Mouse (Mus musculus) stomach, embryonic 16.5 days (tissue): Measurements from ENCODE around the gene Rps4x. TPM values are rescaled to one million over a fixed set of nuclear protein-coding genes. Genes with fewer than 3 reads are reported as not detected.

Experiments
- ATAC-seq: fragments of 200-750 bp; cut with Nextera tagmentation; 2 replicates; pipeline ENCODE4 v1.8.0; 2017; ENCODE audit warnings: moderate number of reproducible peaks, moderate TSS enrichment; ENCODE audit not compliant: insufficient read depth, low FRiP score
- H3K27ac ChIP-seq: fragments of 300-500 bp; sonication (generic); 2 replicates; pipeline ENCODE4 v1.5.1; 2014; ENCODE audit warnings: low read length
- H3K27me3 ChIP-seq: fragments of 300-500 bp; sonication (generic); 2 replicates; pipeline ENCODE4 v1.6.1; 2014; ENCODE audit warnings: low read length, control low read depth, mixed read lengths; ENCODE audit not compliant: control insufficient read depth, insufficient read depth
- H3K36me3 ChIP-seq: fragments of 300-500 bp; sonication (generic); 2 replicates; pipeline ENCODE4 v1.6.1; 2014; ENCODE audit warnings: low read length; ENCODE audit not compliant: control insufficient read depth, insufficient read depth
- H3K4me1 ChIP-seq: fragments of 300-500 bp; sonication (generic); 2 replicates; pipeline ENCODE4 v1.6.1; 2014; ENCODE audit warnings: low read length, control low read depth, mixed read lengths; ENCODE audit not compliant: control insufficient read depth, insufficient read depth
- H3K4me2 ChIP-seq: fragments of 300-500 bp; sonication (generic); 2 replicates; pipeline ENCODE4 v1.6.1; 2014; ENCODE audit warnings: low read depth, low read length, mixed read lengths
- H3K4me3 ChIP-seq: fragments of 300-500 bp; sonication (generic); replicated peaks from 2 replicates; pipeline ENCODE4 v1.5.1; 2014; ENCODE audit warnings: mild to moderate bottlenecking, low read length
- H3K9ac ChIP-seq: fragments of 300-500 bp; sonication (generic); 2 replicates; pipeline ENCODE4 v1.6.1; 2014; ENCODE audit warnings: low read length
- H3K9me3 ChIP-seq: fragments of 300-500 bp; sonication (generic); replicated peaks from 2 replicates; pipeline ENCODE4 v1.6.1; 2016; ENCODE audit warnings: low read length, control low read depth; ENCODE audit not compliant: control insufficient read depth
- WGBS: fragments of 180-500 bp; shearing (Covaris S2); extraction: QIAGEN DNeasy Blood & Tissue Kit; methylation state at CpG from one replicate; pipeline ENCODE4 v1.1.7; 2014; 5-methylcytosine and 5-hydroxymethylcytosine counted together
- polyA plus RNA-seq: library from polyadenylated mRNA; unstranded; fragments of >200 nt; fragmentation: Nextera tagmentation; extraction: Ambion mirVana; gene quantifications from 2 replicates; pipeline ENCODE4 v1.2.1, GENCODE M21; 2015

The Rps4x gene
- polyA plus RNA-seq, 1 experiment from 2014 or later, result 719 TPM

DNA sequence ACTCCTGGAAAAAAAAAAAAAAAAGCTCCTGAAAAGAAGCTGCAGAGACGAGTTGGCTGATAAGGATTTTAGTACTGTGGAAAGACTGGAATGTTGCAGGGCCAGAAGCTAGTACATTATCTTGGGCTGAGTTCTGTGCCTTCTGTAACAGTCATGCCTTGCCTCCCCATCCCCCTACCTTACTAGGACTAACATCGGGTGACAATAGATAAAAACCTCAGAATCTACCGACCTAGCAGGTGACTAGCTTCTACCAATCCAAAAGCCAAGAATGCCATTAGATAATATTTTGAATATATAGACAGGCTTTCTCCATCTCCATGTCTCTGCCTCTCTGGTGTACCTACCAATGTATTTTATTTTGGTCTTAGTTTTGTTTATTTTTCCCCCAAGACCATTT, 18.3 kb downstream of the Rps4x start:
- Histone ChIP-seq H3K27me3 (no peaks in the 10 kb centered on the region), H3K4me1 (no peaks in the 10 kb centered on the region), H3K9ac (no peak overlapping the region), H3K27ac (no peak overlapping the region), H3K4me3 (no peak overlapping the region), H3K36me3 (no peaks in the 10 kb centered on the region), H3K9me3 (no peaks in the 10 kb centered on the region), H3K4me2 (no peak overlapping the region)
- WGBS, result 52% methylated on average over 3 of the region's 3 CpGs
- no peak for ATAC-seq

DNA sequence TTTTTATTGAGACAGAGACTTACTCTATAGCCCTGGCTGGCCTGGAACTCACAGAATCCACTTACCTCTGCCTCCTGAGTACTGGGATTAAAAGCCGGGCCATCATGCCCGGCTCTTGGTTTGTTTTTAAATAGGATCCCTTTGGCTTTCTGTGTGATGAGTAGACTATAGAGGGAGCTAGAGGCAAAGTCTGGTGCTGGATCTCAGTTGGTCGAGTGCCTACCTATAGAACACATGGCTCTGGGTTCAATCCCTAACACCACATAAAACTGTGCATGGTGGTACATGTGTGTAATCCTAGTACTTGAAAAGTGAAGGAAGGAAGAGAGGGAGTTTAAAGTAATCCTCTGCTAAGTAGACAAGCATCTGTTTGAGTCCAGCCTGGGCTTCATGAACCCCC, 19.1 kb downstream of the Rps4x start:
- Histone ChIP-seq H3K4me1 (no peaks in the 10 kb centered on the region), H3K27me3 (no peaks in the 10 kb centered on the region), H3K4me2 (no peak overlapping the region), H3K9me3 (no peaks in the 10 kb centered on the region), H3K4me3 (no peak overlapping the region), H3K27ac (no peak overlapping the region), H3K9ac (no peak overlapping the region), H3K36me3 (no peaks in the 10 kb centered on the region)
- ATAC-seq, result no peak
- WGBS, result 56% methylated on average over 3 of the region's 3 CpGs

DNA sequence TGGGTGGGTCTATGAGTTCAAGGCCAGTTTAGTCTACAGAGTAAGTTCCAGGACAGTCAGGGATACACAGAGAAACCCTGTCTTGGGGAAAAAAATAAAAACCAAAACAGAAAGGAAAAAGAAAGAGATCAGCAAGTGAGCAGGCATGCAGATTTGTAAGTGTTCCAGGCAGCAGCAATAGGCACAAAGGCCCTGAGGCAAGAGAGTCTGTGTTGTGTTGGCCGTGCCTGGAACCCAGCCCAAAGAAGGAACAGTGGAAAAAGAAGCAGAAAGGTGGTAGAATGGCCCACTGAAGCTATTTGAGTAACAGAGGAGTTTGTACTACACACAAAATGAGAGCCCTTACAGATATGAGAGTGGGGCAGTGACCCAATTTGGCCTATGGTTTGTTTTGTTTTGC, 19.5 kb downstream of the Rps4x start:
- Histone ChIP-seq H3K9me3 (no peaks in the 10 kb centered on the region), H3K27ac (no peak overlapping the region), H3K36me3 (no peaks in the 10 kb centered on the region), H3K9ac (no peak overlapping the region), H3K4me1 (no peaks in the 10 kb centered on the region), H3K27me3 (no peaks in the 10 kb centered on the region), H3K4me2 (no peak overlapping the region), H3K4me3 (no peak overlapping the region)
- 50% methylated on average over 1 of the region's 1 CpGs for WGBS
- ATAC-seq, result no peak

DNA sequence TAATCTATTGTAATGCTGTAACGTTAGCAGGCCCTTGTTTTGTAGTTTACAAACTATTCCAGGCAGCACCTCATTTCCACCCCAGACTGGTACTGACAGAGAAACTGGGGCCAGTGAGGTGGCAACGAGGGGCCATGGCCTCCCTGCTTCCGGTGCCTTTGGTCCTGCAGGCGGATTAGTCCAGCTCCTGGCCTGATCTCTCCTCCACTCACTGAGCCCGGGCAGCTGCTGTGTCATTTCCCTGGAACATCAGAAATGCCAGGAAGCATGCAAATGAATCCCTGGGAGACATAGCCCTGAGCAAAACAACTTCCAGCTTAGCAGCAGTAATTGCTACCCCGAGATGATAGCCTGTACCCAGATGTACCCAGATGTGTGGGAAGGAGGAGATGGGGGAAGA, 22.2 kb downstream of the Rps4x start:
- H3K9ac ChIP-seq, result 0 out of 2 replicates have a peak overlapping the region, but pooled peaks have one; percentile 10
- no peak overlapping the region for H3K4me2 ChIP-seq
- no peak overlapping the region for H3K4me3 ChIP-seq
- H3K9me3 ChIP-seq, result no peaks in the 10 kb centered on the region
- no peaks in the 10 kb centered on the region; the same call in 1 of the 2 replicates for H3K27me3 ChIP-seq
- H3K36me3 ChIP-seq, result no peaks in the 10 kb centered on the region
- 47% methylated on average over 6 of the region's 6 CpGs for WGBS
- H3K27ac ChIP-seq, result no peak overlapping the region
- no peak for ATAC-seq
- H3K4me1 ChIP-seq, result no peaks in the 10 kb centered on the region

DNA sequence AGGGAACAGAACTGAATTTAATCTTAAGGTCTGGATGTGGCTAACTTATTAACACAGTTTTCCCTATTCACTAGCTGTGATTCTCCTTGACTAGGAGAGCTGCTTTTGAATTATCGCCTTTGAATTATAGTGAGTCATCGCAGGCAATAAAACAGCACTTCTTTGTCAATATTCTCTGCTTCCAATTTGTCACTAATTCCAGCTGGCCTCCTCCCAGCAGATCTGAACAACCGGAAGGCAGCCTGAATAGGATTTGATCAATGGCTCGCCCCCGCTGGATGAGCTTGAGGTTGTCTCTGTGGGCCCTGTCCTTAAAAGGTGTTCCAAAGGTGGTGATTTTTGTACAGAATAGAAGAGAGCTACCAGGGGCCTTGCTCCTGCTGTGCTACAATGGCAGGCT, 22.7 kb downstream of the Rps4x start:
- Histone ChIP-seq H3K4me1 (no peaks in the 10 kb centered on the region), H3K9ac (0 out of 2 replicates have a peak overlapping the region, but pooled peaks have one; percentile 10), H3K4me3 (no peak overlapping the region), H3K9me3 (no peaks in the 10 kb centered on the region), H3K27ac (no peak overlapping the region), H3K27me3 (no peaks in the 10 kb centered on the region; the same call in 1 of the 2 replicates), H3K4me2 (no peak overlapping the region), H3K36me3 (no peaks in the 10 kb centered on the region)
- WGBS, result 51% methylated on average over 5 of the region's 5 CpGs
- no peak for ATAC-seq

DNA sequence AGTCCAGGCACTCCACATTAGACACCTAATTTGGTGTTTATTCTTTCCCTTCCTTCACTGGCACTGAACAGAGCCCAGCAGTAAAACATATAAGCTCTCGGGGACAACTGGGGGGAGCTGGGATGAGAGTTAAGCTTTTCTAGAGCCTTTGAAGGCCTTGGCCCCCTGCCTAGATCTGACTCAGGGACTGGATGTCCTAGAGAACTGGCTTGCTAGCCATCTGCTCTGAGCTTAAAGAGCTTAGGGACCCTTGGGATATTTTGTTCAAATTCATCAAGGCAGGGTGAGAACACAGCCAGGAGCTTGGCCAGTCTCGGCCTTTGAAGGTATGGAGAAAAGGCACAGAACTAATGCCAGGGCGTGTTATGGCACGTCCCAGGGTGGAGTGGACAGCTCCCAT, 25.7 kb downstream of the Rps4x start:
- no peak for ATAC-seq

DNA sequence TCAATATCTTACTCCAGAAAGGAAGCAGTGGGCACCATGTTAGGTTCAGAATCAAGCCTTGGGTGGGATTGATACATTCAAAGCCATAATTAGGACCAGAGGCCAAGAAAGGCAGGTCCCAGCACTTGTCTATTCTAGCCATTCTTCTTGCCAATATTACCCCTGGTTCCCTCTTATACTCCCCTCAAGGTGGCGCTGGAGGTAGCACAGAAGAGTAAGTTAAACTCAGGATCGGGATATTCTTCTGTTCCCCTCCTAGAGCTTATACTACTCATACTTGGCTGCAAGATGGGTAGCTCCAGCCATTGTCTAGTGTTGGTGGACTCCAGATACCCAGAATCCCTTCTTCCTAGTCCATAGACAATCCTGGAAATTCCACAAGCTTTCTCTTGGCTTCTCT, 26.1 kb downstream of the Rps4x start:
- Histone ChIP-seq H3K27ac (no peak overlapping the region), H3K27me3 (no peaks in the 10 kb centered on the region; the same call in 1 of the 2 replicates), H3K9me3 (no peaks in the 10 kb centered on the region), H3K36me3 (no peaks in the 10 kb centered on the region), H3K4me2 (no peak overlapping the region), H3K4me1 (no peaks in the 10 kb centered on the region), H3K9ac (no peak overlapping the region), H3K4me3 (no peak overlapping the region)
- WGBS, result 26% methylated on average over 2 of the region's 2 CpGs
- no peak for ATAC-seq

More for the DNA sequence above, 25.7 kb downstream of the Rps4x start:
- H3K4me3 ChIP-seq, result no peak overlapping the region
- H3K27ac ChIP-seq, result no peak overlapping the region
- no peaks in the 10 kb centered on the region for H3K9me3 ChIP-seq
- H3K36me3 ChIP-seq, result no peaks in the 10 kb centered on the region
- 78% methylated on average over 4 of the region's 4 CpGs for WGBS
- no peaks in the 10 kb centered on the region; the same call in 1 of the 2 replicates for H3K27me3 ChIP-seq
- H3K4me1 ChIP-seq, result no peaks in the 10 kb centered on the region
- H3K4me2 ChIP-seq, result no peak overlapping the region
- H3K9ac ChIP-seq, result no peak overlapping the region

DNA sequence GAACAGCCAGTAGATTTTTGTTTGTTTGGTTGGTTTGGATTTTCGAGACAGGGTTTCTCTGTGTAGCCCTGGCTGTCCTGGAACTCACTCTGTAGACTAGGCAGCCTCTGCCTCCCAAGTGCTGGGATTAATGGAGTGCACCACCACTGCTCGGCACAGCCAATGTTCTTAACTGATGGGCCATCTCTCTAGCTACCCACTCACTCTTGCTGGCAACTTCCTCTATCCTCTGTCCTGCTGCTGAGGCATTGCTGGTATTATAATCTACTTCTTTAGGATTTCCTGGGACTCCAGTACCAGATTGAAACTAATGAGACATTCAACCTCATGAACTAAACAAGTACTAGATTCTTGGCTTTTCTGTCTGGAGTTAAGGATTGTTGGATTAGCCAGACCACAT, 28.7 kb downstream of the Rps4x start:
- Histone ChIP-seq H3K27ac (no peak overlapping the region), H3K4me2 (no peak overlapping the region), H3K4me1 (no peaks in the 10 kb centered on the region), H3K36me3 (no peaks in the 10 kb centered on the region), H3K4me3 (no peak overlapping the region), H3K9me3 (no peaks in the 10 kb centered on the region), H3K27me3 (no peaks in the 10 kb centered on the region; the same call in 1 of the 2 replicates), H3K9ac (no peak overlapping the region)
- WGBS, result 75% methylated on average over 2 of the region's 2 CpGs
- ATAC-seq, result no peak

DNA sequence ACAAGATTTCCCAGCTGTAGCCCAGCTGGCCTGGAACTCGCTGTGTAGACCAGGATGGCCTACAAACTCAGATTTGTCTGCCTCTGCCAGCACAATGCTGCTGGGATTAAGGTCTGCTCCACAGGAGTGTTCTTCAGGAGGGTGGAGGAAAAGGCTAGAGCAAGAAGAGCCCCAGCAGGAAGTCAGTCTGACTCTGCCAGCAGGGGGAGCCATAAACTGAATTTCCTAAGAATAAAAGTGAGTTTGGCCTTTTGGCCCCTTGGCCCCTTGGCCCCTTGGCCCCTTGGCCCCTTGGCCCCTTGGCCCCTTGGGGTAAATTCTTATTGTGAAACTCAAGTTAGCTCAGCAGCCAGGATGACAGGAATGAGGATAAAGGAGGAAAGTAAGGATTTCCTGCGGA, 29.4 kb downstream of the Rps4x start:
- no peaks in the 10 kb centered on the region for H3K4me1 ChIP-seq
- no peak overlapping the region for H3K9ac ChIP-seq
- H3K9me3 ChIP-seq, result no peaks in the 10 kb centered on the region
- H3K4me3 ChIP-seq, result no peak overlapping the region
- H3K27me3 ChIP-seq, result no peaks in the 10 kb centered on the region; the same call in 1 of the 2 replicates
- H3K4me2 ChIP-seq, result no peak overlapping the region
- no peaks in the 10 kb centered on the region for H3K36me3 ChIP-seq
- no peak for ATAC-seq
- H3K27ac ChIP-seq, result no peak overlapping the region
- 60% methylated on average over 2 of the region's 2 CpGs for WGBS

DNA sequence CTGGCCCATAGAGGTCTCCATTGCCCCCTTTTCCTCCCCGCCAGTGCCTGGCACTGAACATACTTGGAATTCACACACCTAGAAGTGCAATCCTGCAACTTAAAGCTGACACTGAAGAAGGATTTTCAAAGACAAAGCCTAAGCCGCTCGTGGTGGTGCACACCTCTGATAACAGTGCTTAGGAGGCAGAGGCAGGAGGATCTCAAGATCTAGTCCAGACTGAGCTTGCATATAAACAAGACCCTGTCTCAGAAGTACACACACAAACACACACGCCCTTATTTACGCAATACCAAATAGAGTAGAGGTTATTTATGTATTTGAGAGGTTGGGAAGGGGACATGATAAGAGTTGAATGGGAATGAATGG, 31.8 kb downstream of the Rps4x start:
- ATAC-seq, result 0 out of 2 replicates have a peak, but pooled peaks have one; percentile 22
- Histone ChIP-seq H3K9ac (peak overlapping the region; percentile 61), H3K4me1 (no peaks in the 10 kb centered on the region), H3K4me2 (peak overlapping the region; percentile 45), H3K4me3 (peak overlapping the region; percentile 61), H3K27ac (peak overlapping the region; percentile 70; the same call in 1 of the 2 replicates), H3K27me3 (no peaks in the 10 kb centered on the region), H3K36me3 (no peaks in the 10 kb centered on the region), H3K9me3 (no peaks in the 10 kb centered on the region)
- 40% methylated on average over 5 of the region's 5 CpGs for WGBS
